Mouse (Mus musculus) spleen, adult 12 weeks (tissue): ENCODE results near the gene Olfr1389.
"Not testable (repeated sequence)": the region's sequence is repeated elsewhere in the genome, so short reads cannot be mapped to it uniquely, and the experiment has no call there.

Experiments used
- DNase-seq: peaks from one replicate; pipeline ENCODE4 v3.0.0; 2022; ENCODE audit warnings: low spot score

Olfr1389 gene

GRCm38 (mm10) chr11:49422767-49423166, at the start of gene Olfr1389:
Gene Olfr1389, plus strand, starts transcription at chr11:49423067.
- DNase-seq: no peak

DNA sequence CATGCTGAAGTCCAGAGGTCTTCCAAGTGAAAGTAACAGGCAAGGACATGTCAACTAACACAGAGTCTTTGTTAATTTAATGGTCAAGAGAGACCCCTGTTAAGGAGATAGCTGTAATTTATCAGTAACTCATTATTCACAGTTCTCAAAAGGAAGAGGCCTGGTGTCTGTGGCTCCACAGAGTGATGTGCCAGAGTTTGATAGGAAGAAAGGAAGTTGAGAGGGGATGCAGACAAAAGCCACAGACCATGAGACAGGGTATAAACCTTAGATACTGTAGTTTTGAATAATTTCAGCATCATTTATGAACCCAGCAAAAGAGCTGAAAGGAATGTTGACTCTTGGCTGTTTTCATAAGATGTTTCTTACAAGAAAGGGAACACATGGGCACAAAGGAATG, 39.7 kb upstream of the Olfr1389 start:
- no peak for DNase-seq

GRCm38 (mm10) chr11:49386118-49386517, 36.7 kb upstream of the Olfr1389 start:
- DNase-seq: not testable (repeated sequence)

- DNase-seq: not testable (repeated sequence)
Measured at GRCm38 (mm10) chr11:49392707-49393106, 30.2 kb upstream of the Olfr1389 start.

DNA sequence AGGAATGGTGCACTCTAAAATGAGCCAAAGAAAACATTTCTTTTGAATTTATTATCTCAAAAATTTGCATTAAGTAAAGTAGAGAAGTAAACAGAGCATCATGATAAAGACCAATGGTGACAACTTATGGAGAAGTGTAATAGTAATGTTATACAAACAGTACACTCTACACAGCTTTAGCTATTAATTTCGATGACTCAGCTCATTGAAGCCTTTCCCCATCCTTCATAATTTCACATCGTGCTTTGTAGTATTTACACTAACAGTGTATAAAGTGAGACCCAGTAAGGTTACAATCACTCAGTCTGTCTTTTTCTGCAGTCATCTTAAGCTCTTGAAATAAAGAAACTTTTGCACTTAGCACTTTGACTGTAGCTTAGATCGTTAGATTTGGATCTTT, 16.1 kb upstream of the Olfr1389 start:
- DNase-seq: no peak

- no peak for DNase-seq
Measured at GRCm38 (mm10) chr11:49410540-49410939, 12.3 kb upstream of the Olfr1389 start.

DNA sequence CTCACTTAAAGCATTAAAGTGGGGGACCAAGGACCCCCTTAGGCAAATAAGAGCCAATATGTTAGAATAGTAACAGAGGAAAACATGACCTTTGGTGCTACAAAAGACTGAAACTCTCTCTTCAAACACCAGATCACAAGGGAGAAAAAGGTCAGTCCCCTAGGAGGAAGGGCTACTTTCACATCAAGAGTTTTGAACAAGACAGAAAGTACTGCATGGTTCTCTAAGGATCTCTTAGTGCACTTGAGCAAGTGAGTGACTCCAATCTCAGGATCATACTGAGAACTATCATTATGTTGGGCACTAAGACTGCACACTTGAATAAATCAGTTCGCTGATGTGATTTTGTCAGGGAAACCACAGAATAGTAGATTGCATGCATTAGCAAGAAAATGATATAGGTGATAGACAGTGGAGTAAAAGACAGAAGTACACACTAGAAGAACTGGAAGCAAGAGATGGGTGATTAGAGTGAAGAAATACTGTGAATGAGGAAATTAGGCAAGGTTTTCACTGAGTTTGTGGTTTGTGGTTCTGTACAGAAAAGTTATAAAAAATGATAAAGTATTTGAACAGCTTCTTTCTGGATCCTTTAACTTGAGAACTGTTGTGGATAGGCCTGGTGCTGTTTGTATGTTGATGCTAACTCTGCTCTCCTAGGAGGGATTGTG, 2.5 kb downstream of the Olfr1389 start:
- DNase-seq: no peak

- DNase-seq: no peak
Measured at GRCm38 (mm10) chr11:49429641-49430040, 6.8 kb downstream of the Olfr1389 start.

GRCm38 (mm10) chr11:49436411-49436810, 13.5 kb downstream of the Olfr1389 start, which contains the start of gene Olfr1388:
Gene Olfr1388, plus strand, starts transcription at chr11:49436624.
- no peak for DNase-seq

- DNase-seq: no peak
Measured at GRCm38 (mm10) chr11:49455043-49455442, 32.2 kb downstream of the Olfr1389 start, which contains the start of gene Olfr1387. Gene Olfr1387, plus strand, starts transcription at chr11:49455343.

- not testable (repeated sequence) for DNase-seq
Measured at GRCm38 (mm10) chr11:49464746-49465145, 41.9 kb downstream of the Olfr1389 start, which contains the start of gene Olfr1386. Gene Olfr1386, plus strand, starts transcription at chr11:49465046.
